Mouse (Mus musculus): ENCODE measurements around the gene Rps3a1.
"Not testable (repeated sequence)": the region's sequence is repeated elsewhere in the genome, so short reads cannot be mapped to it uniquely, and the experiment has no call there.

The Rps3a1 gene

GRCm38 (mm10) chr3:86119237-86119932 lies 23.1 kb downstream of the Rps3a1 start:
- no peak for ATAC-seq (ENCODE audit: insufficient number of reproducible peaks, low FRiP score, low TSS enrichment)

GRCm38 (mm10) chr3:86116951-86117350 lies 25.6 kb downstream of the Rps3a1 start:
- no peak for ATAC-seq (ENCODE audit: insufficient number of reproducible peaks, low FRiP score, low TSS enrichment)

- ATAC-seq (ENCODE audit: insufficient number of reproducible peaks, low FRiP score, low TSS enrichment): no peak
These were observed 27.7 kb downstream of the Rps3a1 start for GRCm38 (mm10) chr3:86114659-86115338.

- no peak for ATAC-seq (ENCODE audit: insufficient number of reproducible peaks, low FRiP score, low TSS enrichment)
These were observed 29.7 kb downstream of the Rps3a1 start for GRCm38 (mm10) chr3:86112766-86113165.

- ATAC-seq (ENCODE audit: insufficient number of reproducible peaks, low FRiP score, low TSS enrichment): no peak
These were observed 32.4 kb downstream of the Rps3a1 start for GRCm38 (mm10) chr3:86110077-86110476.

GRCm38 (mm10) chr3:86109099-86109498 lies 33.4 kb downstream of the Rps3a1 start:
- no peak for ATAC-seq (ENCODE audit: insufficient number of reproducible peaks, low FRiP score, low TSS enrichment)

GRCm38 (mm10) chr3:86108576-86108975 lies 33.9 kb downstream of the Rps3a1 start:
- ATAC-seq (ENCODE audit: insufficient number of reproducible peaks, low FRiP score, low TSS enrichment): no peak

- ATAC-seq (ENCODE audit: insufficient number of reproducible peaks, low FRiP score, low TSS enrichment): no peak
These were observed 34.6 kb downstream of the Rps3a1 start for GRCm38 (mm10) chr3:86107637-86108539.

- ATAC-seq (ENCODE audit: insufficient number of reproducible peaks, low FRiP score, low TSS enrichment): no peak
These were observed 36.3 kb downstream of the Rps3a1 start for GRCm38 (mm10) chr3:86106086-86106632.

GRCm38 (mm10) chr3:86104909-86105308 lies 37.6 kb downstream of the Rps3a1 start:
- ATAC-seq (ENCODE audit: insufficient number of reproducible peaks, low FRiP score, low TSS enrichment): no peak

GRCm38 (mm10) chr3:86104433-86104832 lies 38.1 kb downstream of the Rps3a1 start:
- ATAC-seq (ENCODE audit: insufficient number of reproducible peaks, low FRiP score, low TSS enrichment): not testable (repeated sequence)

- no peak for ATAC-seq (ENCODE audit: insufficient number of reproducible peaks, low FRiP score, low TSS enrichment)
These were observed 38.8 kb downstream of the Rps3a1 start for GRCm38 (mm10) chr3:86103449-86104291.

GRCm38 (mm10) chr3:86101956-86102355 lies 40.5 kb downstream of the Rps3a1 start:
- ATAC-seq (ENCODE audit: insufficient number of reproducible peaks, low FRiP score, low TSS enrichment): no peak

GRCm38 (mm10) chr3:86093907-86094306 lies 48.6 kb downstream of the Rps3a1 start:
- no peak for ATAC-seq (ENCODE audit: insufficient number of reproducible peaks, low FRiP score, low TSS enrichment)

- no peak for ATAC-seq (ENCODE audit: insufficient number of reproducible peaks, low FRiP score, low TSS enrichment)
These were observed 49.2 kb downstream of the Rps3a1 start for GRCm38 (mm10) chr3:86093213-86093845.
